Mouse (Mus musculus) thymus, adult 2 months (tissue): ENCODE data around the gene Scarf1. TPM values are rescaled to one million over a fixed set of nuclear protein-coding genes. Genes with fewer than 3 reads are reported as not detected.
"Not testable (repeated sequence)": the region's sequence is repeated elsewhere in the genome, so short reads cannot be mapped to it uniquely, and the experiment has no call there.

Experiments
- DNase-seq: peaks from one replicate; pipeline ENCODE4 v3.0.0; 2021
- H3K27ac ChIP-seq: fragments of 200-500 bp; 2 replicates; pipeline ENCODE4 v1.5.1; 2012; ENCODE audit warnings: low read length, control low read depth; ENCODE audit not compliant: control insufficient read depth, insufficient read depth
- H3K27me3 ChIP-seq: fragments of 200-500 bp; 2 replicates; pipeline ENCODE4 v1.6.1; 2012; ENCODE audit warnings: mild to moderate bottlenecking, low read length, moderate library complexity, mixed read lengths; ENCODE audit not compliant: control insufficient read depth, insufficient read depth
- H3K36me3 ChIP-seq: fragments of 200-500 bp; 2 replicates; pipeline ENCODE4 v1.6.1; 2012; ENCODE audit warnings: mild to moderate bottlenecking, low read length, moderate library complexity; ENCODE audit not compliant: control insufficient read depth, insufficient read depth
- H3K4me1 ChIP-seq: fragments of 200-500 bp; replicated peaks from 2 replicates; pipeline ENCODE4 v1.6.1; 2012; ENCODE audit warnings: low read length; ENCODE audit not compliant: control insufficient read depth, insufficient read depth
- H3K4me3 ChIP-seq: fragments of 200-500 bp; 2 replicates; pipeline ENCODE4 v1.5.1; 2012; ENCODE audit warnings: mild to moderate bottlenecking, low read length, control low read depth, moderate library complexity; ENCODE audit not compliant: control insufficient read depth, insufficient read depth
- CTCF ChIP-seq: fragments of 200-500 bp; IDR thresholded peaks from 2 replicates; pipeline ENCODE4 v1.5.1; 2012; ENCODE audit warnings: mild to moderate bottlenecking, control low read depth, low read length, moderate library complexity, borderline replicate concordance; ENCODE audit not compliant: control insufficient read depth, poor library complexity, insufficient read depth; ENCODE audit errors: extremely low read depth
- POLR2A ChIP-seq: fragments of 200-500 bp; IDR thresholded peaks from 2 replicates; pipeline ENCODE4 v1.6.1; 2012; ENCODE audit warnings: mild to moderate bottlenecking, low read length, control low read depth, moderate library complexity; ENCODE audit not compliant: control insufficient read depth, poor library complexity, insufficient read depth; ENCODE audit errors: extremely low read depth
- WGBS: fragments of 180-500 bp; shearing (Covaris S2); methylation state at CpG from one replicate; pipeline ENCODE4 v1.1.7; 2018; 5-methylcytosine and 5-hydroxymethylcytosine counted together
- polyA plus RNA-seq: library from polyadenylated mRNA; depleted of rRNA; stranded (reverse); fragments of >200 nt; gene quantifications from 2 replicates; pipeline ENCODE4 v1.2.3, GENCODE M21; 2012

Gene Scarf1
- polyA plus RNA-seq, 1 experiment: 4.7 TPM

DNA sequence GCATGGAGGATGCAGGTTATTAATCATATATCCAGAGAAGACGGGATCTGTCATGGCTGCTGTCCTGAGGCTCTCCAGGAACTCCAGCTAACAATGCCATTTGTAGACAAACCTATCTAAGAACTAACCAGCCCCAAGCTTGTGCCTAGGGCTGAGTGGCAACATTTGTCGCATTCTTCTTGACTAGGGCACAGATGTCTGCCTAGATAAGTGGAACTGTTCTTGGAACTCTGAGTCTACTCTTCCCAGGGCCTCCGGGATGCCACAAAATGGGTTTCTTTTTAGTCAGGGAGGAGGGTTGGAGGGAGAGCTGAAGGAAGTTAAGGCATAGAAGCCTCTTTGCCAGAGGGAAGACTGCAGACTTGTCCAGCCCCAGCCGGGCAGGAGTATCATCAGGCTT, 32.7 kb downstream of the Scarf1 start:
- Histone ChIP-seq H3K27me3 (no peaks in the 10 kb centered on the region), H3K4me1 (peaks cover 33% of the 10 kb centered on the region), H3K27ac (no peak overlapping the region), H3K4me3 (no peak overlapping the region), H3K36me3 (peaks cover 57% of the 10 kb centered on the region)
- no peak for TF ChIP-seq POLR2A
- TF ChIP-seq CTCF: no peak
- DNase-seq: no peak
- 90% methylated on average over 4 of the region's 4 CpGs for WGBS

DNA sequence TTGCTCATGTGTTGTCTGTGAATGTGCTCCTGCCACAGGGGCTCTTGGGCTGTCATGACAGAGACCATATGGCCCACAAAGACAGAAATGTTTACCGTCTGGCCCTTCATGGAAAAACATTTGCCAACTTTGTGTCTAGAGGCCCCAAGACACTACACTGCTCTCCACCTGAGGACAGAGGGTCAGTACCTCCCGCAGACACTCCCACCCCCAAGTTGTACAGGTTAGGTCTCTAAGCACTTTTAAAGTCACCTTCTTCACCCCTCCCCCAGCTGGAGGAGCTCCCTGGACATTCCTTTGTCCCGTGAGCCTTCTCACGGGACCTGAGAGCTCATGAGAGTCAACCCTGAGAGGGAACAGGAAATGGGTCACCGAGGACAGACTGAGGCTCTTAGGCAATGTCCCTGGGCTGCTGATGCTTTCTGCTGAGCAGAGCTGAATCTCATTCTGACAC, 36.3 kb downstream of the Scarf1 start:
- DNase-seq: no peak
- TF ChIP-seq CTCF (no peak), POLR2A (no peak)

DNA sequence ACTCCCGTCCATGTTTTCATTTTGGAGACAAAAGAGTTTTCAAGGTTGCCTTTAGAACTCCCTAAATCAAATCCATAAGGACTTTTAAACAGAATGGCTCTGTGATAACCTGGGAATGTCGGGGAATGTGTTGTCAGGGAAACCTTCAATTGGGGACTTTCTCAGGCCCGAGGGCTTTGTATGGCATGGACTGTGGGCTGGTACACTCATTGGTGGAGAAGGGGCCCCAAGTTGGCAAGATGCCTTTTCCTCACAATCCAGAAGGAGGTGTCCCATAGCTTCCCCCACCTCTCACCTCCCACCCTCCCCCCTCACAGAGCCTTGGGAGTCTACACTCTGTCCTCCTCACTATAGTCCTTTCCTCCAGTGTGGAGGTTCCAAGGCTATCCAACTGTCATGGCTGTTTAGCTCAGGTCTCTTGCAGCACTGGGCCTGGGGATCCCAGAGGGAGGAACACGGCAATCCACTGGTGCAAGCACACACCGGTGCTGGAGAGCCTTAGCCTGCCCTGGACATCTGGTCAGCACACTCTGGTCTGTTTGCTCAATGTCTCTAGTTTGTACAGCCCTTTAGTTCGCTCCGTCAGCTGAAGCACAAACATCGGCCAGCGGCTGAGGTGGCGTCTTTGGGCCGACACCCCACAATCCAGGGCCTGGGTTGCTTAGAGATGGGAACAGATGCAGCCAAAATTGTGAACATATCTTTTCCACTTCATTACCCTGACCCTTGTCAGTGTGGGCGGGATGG, 37.0 kb downstream of the Scarf1 start:
- 91% methylated on average over 12 of the region's 12 CpGs for WGBS
- no peak for DNase-seq
- no peak overlapping the region for H3K27ac ChIP-seq

More for the DNA sequence above, 36.3 kb downstream of the Scarf1 start:
- H3K4me1 ChIP-seq: peaks cover 12% of the 10 kb centered on the region
- H3K4me3 ChIP-seq: no peak overlapping the region
- no peak overlapping the region for H3K27ac ChIP-seq
- 84% methylated on average over 5 of the region's 5 CpGs for WGBS
- H3K36me3 ChIP-seq: peaks cover 52% of the 10 kb centered on the region
- H3K27me3 ChIP-seq: no peaks in the 10 kb centered on the region

DNA sequence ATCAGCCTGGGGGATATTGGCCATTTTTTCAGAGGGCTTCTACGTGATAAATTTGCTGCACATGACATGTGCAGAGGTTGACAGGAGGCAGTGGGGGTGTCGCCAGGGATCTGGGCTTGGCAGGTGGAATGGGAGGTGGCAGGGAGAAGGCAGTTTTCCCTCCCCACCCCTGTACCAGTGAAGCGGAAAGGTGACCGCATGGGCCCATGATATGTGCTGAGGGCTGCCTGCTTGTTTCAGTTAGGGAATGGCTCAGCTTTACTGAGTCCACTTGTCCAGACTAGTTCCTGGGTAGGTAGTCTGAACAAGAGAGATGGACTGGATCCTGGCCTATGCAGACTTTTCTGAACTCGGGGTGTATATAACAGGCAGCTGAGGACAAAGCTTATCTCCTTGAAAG, 38.0 kb downstream of the Scarf1 start:
- H3K4me1 ChIP-seq: no peaks in the 10 kb centered on the region; the same call in 1 of the 2 replicates
- peaks cover 36% of the 10 kb centered on the region for H3K36me3 ChIP-seq
- DNase-seq: no peak
- TF ChIP-seq CTCF (no peak), POLR2A (no peak)
- WGBS: 94% methylated on average over 5 of the region's 5 CpGs
- H3K27ac ChIP-seq: no peak overlapping the region; the same call in 1 of the 2 replicates
- no peak overlapping the region for H3K4me3 ChIP-seq
- no peaks in the 10 kb centered on the region for H3K27me3 ChIP-seq

More for the DNA sequence above, 37.0 kb downstream of the Scarf1 start:
- peaks cover 46% of the 10 kb centered on the region for H3K36me3 ChIP-seq
- TF ChIP-seq CTCF: no peak
- no peak for TF ChIP-seq POLR2A
- peaks cover 5% of the 10 kb centered on the region for H3K4me1 ChIP-seq
- H3K4me3 ChIP-seq: no peak overlapping the region
- H3K27me3 ChIP-seq: no peaks in the 10 kb centered on the region

DNA sequence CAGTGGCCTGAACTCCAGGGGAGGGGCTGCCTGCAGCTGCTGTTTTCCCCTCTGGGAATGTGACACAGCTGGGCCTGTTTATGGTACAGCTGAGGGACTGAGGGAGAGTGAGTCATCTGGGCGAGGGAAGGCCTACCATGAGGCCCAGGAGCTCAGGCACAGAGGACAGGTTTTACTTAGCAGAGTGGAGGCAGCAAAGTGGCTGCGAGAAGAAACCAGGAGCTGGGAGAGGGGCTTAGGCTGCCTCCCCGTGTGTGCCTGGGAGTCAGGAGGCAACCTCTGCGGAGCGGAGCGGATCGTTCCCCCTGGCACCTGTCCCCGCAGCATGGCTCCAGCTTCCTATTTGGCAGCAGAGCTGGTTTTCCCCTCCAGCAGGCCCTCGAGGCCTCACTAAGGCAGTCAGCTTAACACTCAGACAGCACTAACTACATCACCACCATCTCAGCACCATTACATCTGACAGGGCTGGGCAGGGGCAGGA, 38.7 kb downstream of the Scarf1 start:
- H3K36me3 ChIP-seq: peaks cover 30% of the 10 kb centered on the region
- no peak for DNase-seq
- no peak for TF ChIP-seq POLR2A
- no peak for TF ChIP-seq CTCF
- 96% methylated on average over 9 of the region's 9 CpGs for WGBS
- no peak overlapping the region for H3K27ac ChIP-seq
- no peak overlapping the region for H3K4me3 ChIP-seq
- no peaks in the 10 kb centered on the region; the same call in 1 of the 2 replicates for H3K4me1 ChIP-seq
- H3K27me3 ChIP-seq: no peaks in the 10 kb centered on the region

- WGBS: 94% methylated on average over 7 of the region's 7 CpGs
- no peak overlapping the region for H3K4me3 ChIP-seq
- TF ChIP-seq POLR2A (no peak), CTCF (no peak)
- no peaks in the 10 kb centered on the region; the same call in 1 of the 2 replicates for H3K4me1 ChIP-seq
- H3K36me3 ChIP-seq: peaks cover 27% of the 10 kb centered on the region
- H3K27me3 ChIP-seq: no peaks in the 10 kb centered on the region
- DNase-seq: no peak
- no peak overlapping the region for H3K27ac ChIP-seq
Measured at GRCm38 (mm10) chr11:75552906-75553482, 39.7 kb downstream of the Scarf1 start.

DNA sequence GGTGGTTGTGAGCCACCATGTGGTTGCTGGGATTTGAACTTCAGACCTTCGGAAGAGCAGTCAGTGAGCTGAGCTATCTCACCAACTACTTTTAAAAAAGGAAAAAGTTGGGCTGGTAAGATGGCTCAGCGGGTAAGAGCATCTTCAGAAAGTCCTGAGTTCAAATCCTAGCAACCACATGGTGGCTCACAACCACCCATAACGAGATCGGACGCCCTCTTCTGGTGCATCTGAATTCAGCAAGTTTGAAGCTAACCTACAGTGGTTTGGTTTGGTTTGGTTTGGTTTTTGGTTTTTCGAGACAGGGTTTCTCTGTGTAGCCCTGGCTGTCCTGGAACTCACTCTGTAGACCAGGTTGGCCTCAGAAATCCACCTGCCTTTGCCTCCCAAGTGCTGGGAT, 42.7 kb downstream of the Scarf1 start:
- H3K36me3 ChIP-seq: peaks cover 16% of the 10 kb centered on the region
- not testable (repeated sequence) for H3K4me3 ChIP-seq, DNase-seq, H3K27me3 ChIP-seq, H3K27ac ChIP-seq
- whole genome bisulfite sequencing: 90% methylated on average over 6 of the region's 6 CpGs
- peaks cover 20% of the 10 kb centered on the region for H3K4me1 ChIP-seq
